In genomic region chr2:128457591-128458209, GRCm38 (mm10) we compare ENCODE assay signal across 28 mouse cellular contexts.
DNase-seq lines count a peak whose midpoint lies in the region; ATAC-seq and TF ChIP-seq lines count a peak whose summit lies in the region.
"Had no signal": no experiment of that assay in that cellular context is flagged by ENCODE, and none has a peak within 500 bp of the region (broad histone marks: within the 10 kb centered on the region; RNA-seq: fewer than 3 reads in every experiment).

No protein-coding gene starts in this region.

- H3K79me2 ChIP-seq in CH12.LX (replicated peaks; ENCODE audit: control insufficient read depth, extremely low read depth, insufficient read depth, poor library complexity, severe bottlenecking), result no peaks in the 10 kb centered on the region

- intact Hi-C loops in gastrocnemius, adult 2 months (cut with DNase I), result no loop called here

- peak overlapping the region; percentile 54 for H3K27ac ChIP-seq in gastrocnemius, adult 2 months
- H3K27ac ChIP-seq in CH12.LX (ENCODE audit: insufficient read depth, low read depth), result peak overlapping the region; percentile 87
- peak overlapping the region; percentile 47; the same call in 1 of the 2 replicates for H3K27ac ChIP-seq in brown adipose tissue, adult 24 weeks (replicated peaks; ENCODE audit: low read depth, low read length)
- no peak overlapping the region for H3K27ac ChIP-seq in forebrain, embryonic 11.5 days (ENCODE audit: low read depth, low read length)
- no peak overlapping the region for H3K27ac ChIP-seq in stomach, postnatal 0 days (replicated peaks)
- H3K27ac ChIP-seq: embryonic facial prominence, embryonic 15.5 days; forebrain, embryonic 10.5 days; limb, embryonic 12.5 days; macrophage; midbrain, embryonic 15.5 days; neural tube, embryonic 13.5 days had no signal

- H3K4me3 ChIP-seq in gastrocnemius, adult 2 months, result no peak overlapping the region
- H3K4me3 ChIP-seq in CH12.LX (replicated peaks in 1 of 3; ENCODE audit: low read depth in 2 of 3, low read length in 2 of 3, poor library complexity in 1 of 3), result no peak overlapping the region
- H3K4me3 ChIP-seq in brown adipose tissue, adult 24 weeks (ENCODE audit: insufficient read depth, low read depth, low read length), result no peak overlapping the region
- H3K4me3 ChIP-seq in forebrain, embryonic 11.5 days (ENCODE audit: low read depth, low read length), result no peak overlapping the region
- H3K4me3 ChIP-seq in stomach, postnatal 0 days (ENCODE audit: low read depth, low read length), result no peak overlapping the region
- H3K4me3 ChIP-seq: embryonic facial prominence, embryonic 15.5 days; forebrain, embryonic 10.5 days; heart, embryonic 12.5 days; limb, embryonic 12.5 days; midbrain, embryonic 15.5 days; neural tube, embryonic 13.5 days had no signal

- H3K4me2 ChIP-seq in CH12.LX (ENCODE audit: insufficient read depth, low read depth, poor library complexity, severe bottlenecking), result peak overlapping the region; percentile 67
- no peak overlapping the region for H3K4me2 ChIP-seq in forebrain, embryonic 11.5 days (ENCODE audit: low read depth, low read length, severe bottlenecking)
- no peak overlapping the region for H3K4me2 ChIP-seq in stomach, postnatal 0 days (replicated peaks; ENCODE audit: low read depth)
- H3K4me2 ChIP-seq: embryonic facial prominence, embryonic 15.5 days; heart, embryonic 12.5 days; limb, embryonic 12.5 days; liver, embryonic 11.5 days; midbrain, embryonic 15.5 days; neural tube, embryonic 13.5 days had no signal

- no peaks in the 10 kb centered on the region for H3K27me3 ChIP-seq in CH12.LX (replicated peaks)
- no peaks in the 10 kb centered on the region for H3K27me3 ChIP-seq in forebrain, embryonic 11.5 days (ENCODE audit: control insufficient read depth, insufficient read depth, low read length)
- H3K27me3 ChIP-seq in stomach, postnatal 0 days (ENCODE audit: control insufficient read depth, insufficient read depth, low read length), result no peaks in the 10 kb centered on the region
- H3K27me3 ChIP-seq: embryonic facial prominence, embryonic 15.5 days; heart, embryonic 12.5 days; limb, embryonic 12.5 days; midbrain, embryonic 15.5 days; neural tube, embryonic 13.5 days had no signal

- H3K36me3 ChIP-seq in CH12.LX (replicated peaks in 1 of 2; ENCODE audit: control insufficient read depth in 1 of 2, insufficient read depth in 1 of 2, low read length in 1 of 2), result no peaks in the 10 kb centered on the region
- H3K36me3 ChIP-seq in forebrain, embryonic 11.5 days (ENCODE audit: control insufficient read depth, insufficient read depth, low read length), result no peaks in the 10 kb centered on the region
- no peaks in the 10 kb centered on the region for H3K36me3 ChIP-seq in stomach, postnatal 0 days (ENCODE audit: control insufficient read depth, insufficient read depth, low read length)
- H3K36me3 ChIP-seq: embryonic facial prominence, embryonic 15.5 days; forebrain, embryonic 10.5 days; heart, embryonic 12.5 days; limb, embryonic 12.5 days; midbrain, embryonic 15.5 days; neural tube, embryonic 13.5 days had no signal

- peaks cover 21 to 32% of the 10 kb centered on the region in 2 experiments for H3K4me1 ChIP-seq in CH12.LX (ENCODE audit: control insufficient read depth in 1 of 2, insufficient read depth in 2 of 2)
- no peaks in the 10 kb centered on the region for H3K4me1 ChIP-seq in brown adipose tissue, adult 24 weeks (ENCODE audit: control insufficient read depth, insufficient read depth, insufficient read length, low read length)
- H3K4me1 ChIP-seq in forebrain, embryonic 11.5 days (replicated peaks; ENCODE audit: control insufficient read depth, insufficient read depth, low read length), result no peaks in the 10 kb centered on the region
- no peaks in the 10 kb centered on the region for H3K4me1 ChIP-seq in stomach, postnatal 0 days (replicated peaks; ENCODE audit: control insufficient read depth, insufficient read depth)
- H3K4me1 ChIP-seq: embryonic facial prominence, embryonic 15.5 days; forebrain, embryonic 10.5 days; heart, embryonic 12.5 days; limb, embryonic 12.5 days; midbrain, embryonic 15.5 days; neural tube, embryonic 13.5 days had no signal

- in situ Hi-C loops in CH12.LX (cut with MboI; ENCODE audit: low pct_ligation_motif_present, low pct_unique_long_range_greater_than_20kb, low sequenced_read_pairs), result no loop called here

- no peak for DNase-seq in gastrocnemius, adult 2 months
- no peak for DNase-seq in gastrocnemius, postnatal 10 days
- peak; percentile 64 for DNase-seq in CH12.LX (ENCODE audit: extremely low read depth)
- DNase-seq in telencephalon, adult 2 months (ENCODE audit: low read depth, low spot score), result peak; percentile 36
- no peak for DNase-seq in forebrain, embryonic 11.5 days (ENCODE audit: low spot score)
- no peak for DNase-seq in stomach, postnatal 0 days (ENCODE audit: low spot score)
- no peak for DNase-seq in frontal cortex, postnatal 25 days (ENCODE audit: low spot score in 2 of 2)
- DNase-seq: adrenal gland, postnatal 25 days; cerebellum, adult 11 months; cerebellum, adult 9-11 months; forebrain, postnatal 0 days; heart, postnatal 10 days; kidney, adult 8-10 months; kidney, postnatal 25 days; layer of hippocampus, postnatal 36 days; liver, postnatal 0 days; right cerebral cortex, adult 18-20 months; right cerebral cortex, postnatal 4 days had no signal

- TF ChIP-seq EP300 in CH12.LX (IDR thresholded peaks at IDR 0.05; ENCODE audit: low read length), result peak; percentile 98
- TF ChIP-seq EP300 in stomach, postnatal 0 days (optimal IDR thresholded peaks at IDR 0.05), result no peak

- peak overlapping the region; percentile 47 for H3K9ac ChIP-seq in CH12.LX (ENCODE audit: insufficient read depth, low read depth)
- no peak overlapping the region for H3K9ac ChIP-seq in forebrain, embryonic 11.5 days (ENCODE audit: low read length)
- H3K9ac ChIP-seq in stomach, postnatal 0 days (ENCODE audit: low read length), result no peak overlapping the region
- H3K9ac ChIP-seq: embryonic facial prominence, embryonic 15.5 days; forebrain, postnatal 0 days; heart, embryonic 12.5 days; limb, embryonic 12.5 days; liver, postnatal 0 days; midbrain, embryonic 15.5 days; neural tube, embryonic 13.5 days had no signal

- no peak for TF ChIP-seq RAD21 in CH12.LX (IDR thresholded peaks at IDR 0.05; ENCODE audit: low read depth, low read length)

- no peak for ATAC-seq in forebrain, embryonic 11.5 days (replicated peaks; ENCODE audit: low FRiP score)
- no peak for ATAC-seq in stomach, postnatal 0 days (ENCODE audit: low FRiP score, low TSS enrichment)
- ATAC-seq: forebrain, postnatal 0 days; liver, postnatal 0 days; lung, postnatal 0 days; midbrain, embryonic 15.5 days had no signal

- no peak for TF ChIP-seq POLR2A in CH12.LX (IDR thresholded peaks at IDR 0.05; ENCODE audit: low read depth, low read length)

- TF ChIP-seq CTCF in gastrocnemius, adult 2 months (IDR thresholded peaks at IDR 0.05), result no peak
- no peak for TF ChIP-seq CTCF in CH12.LX (conservative IDR thresholded peaks at IDR 0.05 in 1 of 2, IDR thresholded peaks at IDR 0.05 in 1 of 2; ENCODE audit: low read depth in 2 of 2, low read length in 2 of 2)
- no peak for TF ChIP-seq CTCF in stomach, postnatal 0 days (IDR thresholded peaks at IDR 0.05; ENCODE audit: low read depth)

- no peaks in the 10 kb centered on the region for H3K9me3 ChIP-seq in CH12.LX (replicated peaks; ENCODE audit: low read length)
- no peaks in the 10 kb centered on the region for H3K9me3 ChIP-seq in forebrain, embryonic 11.5 days (ENCODE audit: control insufficient read depth, low read length)
- no peaks in the 10 kb centered on the region for H3K9me3 ChIP-seq in stomach, postnatal 0 days (ENCODE audit: control insufficient read depth, low read length)
- H3K9me3 ChIP-seq: embryonic facial prominence, embryonic 15.5 days; forebrain, embryonic 10.5 days; heart, embryonic 12.5 days; limb, embryonic 12.5 days; midbrain, embryonic 15.5 days; neural tube, embryonic 13.5 days had no signal

- dilution Hi-C loops in CH12.LX (cut with MboI; ENCODE audit: extremely low pct_ligation_motif_present, extremely low pct_unique_long_range_greater_than_20kb, low sequenced_read_pairs), result no loop called here

- 83% methylated on average over 6 of the region's 6 CpGs for WGBS in forebrain, embryonic 11.5 days
- WGBS in stomach, postnatal 0 days, result 64% methylated on average over 6 of the region's 6 CpGs

TF ChIP-seq in CH12.LX, 34 proteins besides CTCF, POLR2A, EP300 and RAD21 (continues in another document):
- peak; percentile 74 for TF ChIP-seq SIN3A (IDR thresholded peaks at IDR 0.05; ENCODE audit: low read length)
- TF ChIP-seq ZC3H11A (IDR thresholded peaks at IDR 0.05; ENCODE audit: low read depth, low read length), result no peak
- no peak for TF ChIP-seq E2F4 (IDR thresholded peaks at IDR 0.05; ENCODE audit: insufficient replicate concordance, low read depth, low read length)
- TF ChIP-seq ZMIZ1 (IDR thresholded peaks at IDR 0.05; ENCODE audit: low read depth, low read length), result no peak
- TF ChIP-seq USF1 (IDR thresholded peaks at IDR 0.05; ENCODE audit: low read depth, low read length), result no peak
- TF ChIP-seq UBTF (IDR thresholded peaks at IDR 0.05; ENCODE audit: low read depth, low read length), result no peak
- peak; percentile 80 for TF ChIP-seq ETS1 (conservative IDR thresholded peaks at IDR 0.05; ENCODE audit: low read depth, low read length)
- TF ChIP-seq JUND (conservative IDR thresholded peaks at IDR 0.05; ENCODE audit: low read depth, low read length), result peak; percentile 99
- no peak for TF ChIP-seq USF2 (conservative IDR thresholded peaks at IDR 0.05; ENCODE audit: low read depth, low read length)
- TF ChIP-seq ZNF384 (IDR thresholded peaks at IDR 0.05; ENCODE audit: low read depth, low read length), result peak; percentile 74
- TF ChIP-seq MAFK (IDR thresholded peaks at IDR 0.05; ENCODE audit: insufficient replicate concordance, low read length), result peak; percentile 60; the same call in 1 of the 2 replicates
- TF ChIP-seq TBP (conservative IDR thresholded peaks at IDR 0.05; ENCODE audit: low read depth, low read length), result peak; percentile 80
- TF ChIP-seq TCF12 (IDR thresholded peaks at IDR 0.05; ENCODE audit: low read depth, low read length), result peak; percentile 71
- peak; percentile 95 for TF ChIP-seq JUN (IDR thresholded peaks at IDR 0.05; ENCODE audit: insufficient read depth, low read depth, low read length)
- TF ChIP-seq MXI1 (IDR thresholded peaks at IDR 0.05; ENCODE audit: low read depth, low read length), result no peak
- TF ChIP-seq POLR2AphosphoS2 (IDR thresholded peaks at IDR 0.05; ENCODE audit: low read depth, low read length), result no peak
- TF ChIP-seq BHLHE40 (IDR thresholded peaks at IDR 0.05; ENCODE audit: low read depth, low read length), result peak; percentile 88
- TF ChIP-seq IRF4 (IDR thresholded peaks at IDR 0.05; ENCODE audit: low read depth, low read length), result peak; percentile 98
- peak; percentile 93 for TF ChIP-seq RCOR1 (conservative IDR thresholded peaks at IDR 0.05; ENCODE audit: low read depth, low read length)
- TF ChIP-seq ZKSCAN1 (IDR thresholded peaks at IDR 0.05; ENCODE audit: borderline replicate concordance, low read depth, low read length), result no peak
- TF ChIP-seq PAX5 (IDR thresholded peaks at IDR 0.05; ENCODE audit: low read length), result no peak
- no peak for TF ChIP-seq MAZ (IDR thresholded peaks at IDR 0.05; ENCODE audit: low read depth, low read length)

Comparison
In these comparisons a context has a peak if more than half of its experiments do, and no peak if none do; other contexts are left out.
1. DNase-seq: peak in CH12.LX (single experiment) and telencephalon, adult 2 months (single experiment); none in gastrocnemius, adult 2 months (single experiment), gastrocnemius, postnatal 10 days (single experiment), forebrain, embryonic 11.5 days (single experiment), stomach, postnatal 0 days (single experiment) and frontal cortex, postnatal 25 days (0 of 2).
2. H3K27ac ChIP-seq: peak in gastrocnemius, adult 2 months (single experiment), CH12.LX (single experiment) and brown adipose tissue, adult 24 weeks (single experiment); none in forebrain, embryonic 11.5 days (single experiment) and stomach, postnatal 0 days (single experiment).